Mouse (Mus musculus) CD4-positive, CD25-positive, alpha-beta regulatory T cell, adult 4 months (primary cell): ENCODE measurements around the gene Nedd9. TPM values are rescaled to one million over a fixed set of nuclear protein-coding genes. Genes with fewer than 3 reads are reported as not detected.

Experiments
- ATAC-seq: one replicate; pipeline ENCODE4 v1.8.0; 2017
- polyA plus RNA-seq, 2 experiments: library from polyadenylated mRNA; unstranded; fragments of 100-300 nt; shearing (Covaris generic); gene quantifications; one replicate each; pipeline ENCODE4 v1.2.1; 2017

The Nedd9 gene
- polyA plus RNA-seq, 2 experiments from 2014 or later, result 122 to 144 TPM

DNA sequence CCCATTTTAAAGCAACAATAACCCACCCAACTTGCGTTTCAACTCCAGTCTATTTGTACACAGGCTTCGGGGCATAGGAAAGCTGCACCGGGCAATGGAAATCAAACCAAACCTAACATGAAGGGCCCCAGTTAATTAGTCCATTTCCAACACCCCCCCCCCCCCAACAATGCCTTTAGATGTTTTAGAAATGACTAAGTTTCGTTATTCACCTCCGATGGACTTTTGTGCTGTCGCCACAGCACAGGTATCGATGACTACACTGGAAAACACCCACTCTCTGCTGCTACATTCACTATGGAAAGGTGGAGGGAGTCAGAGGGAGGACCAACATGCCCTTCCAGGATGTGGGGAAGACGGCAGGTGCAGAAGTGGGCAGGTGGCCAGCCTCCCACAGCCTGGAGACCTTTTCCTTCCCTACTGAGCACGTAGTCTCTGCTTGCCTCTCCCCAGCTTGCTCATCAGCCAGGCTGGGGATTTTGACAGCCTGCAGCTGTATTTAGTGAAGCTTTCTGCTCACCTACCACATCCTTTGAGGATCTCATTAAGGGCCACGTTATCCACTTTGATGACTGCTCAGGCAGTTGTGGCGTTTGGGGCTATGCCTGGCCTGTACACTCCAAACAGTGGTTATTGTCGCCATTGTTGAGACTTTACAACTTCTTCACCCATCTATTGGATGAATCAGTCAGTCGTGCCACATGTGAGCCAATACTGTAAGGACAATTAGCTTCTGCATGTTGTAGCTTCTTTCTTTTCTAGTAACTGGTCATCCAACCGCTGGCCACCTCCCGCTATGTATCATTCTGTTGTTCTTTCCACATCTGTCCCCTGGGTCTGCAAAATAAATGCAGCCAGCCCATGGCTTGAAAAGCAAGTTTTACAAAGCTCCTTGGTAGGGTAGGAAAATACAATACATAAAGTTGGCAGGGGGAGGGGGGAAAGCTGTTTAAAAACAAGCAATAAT, 33.7 kb downstream of the Nedd9 start:
- peak; percentile 76 for ATAC-seq

DNA sequence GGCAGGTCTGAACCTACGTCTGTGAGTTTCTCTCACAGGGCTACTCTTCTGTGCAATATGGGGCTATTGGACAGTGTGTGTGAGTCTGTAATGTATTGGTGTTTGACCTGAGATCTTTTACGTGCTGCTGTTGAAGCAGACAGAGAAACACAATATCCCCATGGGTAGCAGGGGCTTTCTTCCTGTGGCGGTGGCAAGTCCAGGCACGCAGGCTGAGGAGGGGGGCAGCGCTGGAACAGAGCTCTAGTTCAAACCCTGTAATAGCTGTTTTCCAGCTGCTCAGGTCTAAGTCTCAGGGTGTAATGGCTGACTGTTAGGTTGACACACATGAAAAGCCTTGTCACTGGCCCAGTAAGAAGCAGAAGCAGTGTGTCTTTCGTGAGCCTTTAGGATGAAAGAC, 36.3 kb downstream of the Nedd9 start:
- ATAC-seq, result no peak

DNA sequence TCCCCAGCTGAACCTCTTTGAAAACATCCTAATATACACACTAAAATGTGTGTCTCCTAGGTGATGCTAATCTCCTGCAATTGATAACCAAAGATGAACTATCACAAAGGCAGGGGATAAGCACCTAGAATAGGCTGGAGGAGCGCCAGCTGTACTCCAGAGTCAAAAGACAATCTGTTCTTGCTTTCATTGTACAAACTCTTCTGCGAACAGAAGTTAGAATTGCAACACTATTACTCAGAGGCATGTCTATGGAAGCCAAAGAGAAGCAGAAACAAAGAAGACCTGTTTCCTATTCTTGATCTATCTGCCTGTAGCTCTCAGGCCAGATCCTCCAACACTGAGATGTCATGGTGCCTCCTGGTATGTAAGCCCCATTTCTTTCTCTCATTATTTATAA, 38.0 kb downstream of the Nedd9 start:
- ATAC-seq, result no peak

DNA sequence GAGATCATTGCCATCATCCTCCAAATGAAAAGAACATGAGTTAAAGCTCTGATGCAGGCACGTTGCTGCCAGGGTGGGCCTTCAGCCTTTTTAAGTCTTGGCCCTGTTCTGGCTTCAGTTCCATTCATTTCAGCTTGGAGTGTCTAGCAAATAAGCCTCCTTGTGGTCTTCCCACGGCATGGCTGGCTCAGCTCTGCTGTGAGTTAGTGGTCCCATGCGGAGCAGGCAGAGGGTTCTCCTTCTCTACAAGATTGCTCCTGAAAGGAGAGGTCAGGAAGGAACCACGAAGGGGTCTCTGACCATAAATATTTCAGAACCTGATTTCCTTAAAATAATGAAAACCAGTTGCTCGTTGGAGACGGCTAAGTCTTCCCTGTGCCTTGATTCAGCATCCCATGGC, 40.0 kb downstream of the Nedd9 start:
- ATAC-seq, result no peak

DNA sequence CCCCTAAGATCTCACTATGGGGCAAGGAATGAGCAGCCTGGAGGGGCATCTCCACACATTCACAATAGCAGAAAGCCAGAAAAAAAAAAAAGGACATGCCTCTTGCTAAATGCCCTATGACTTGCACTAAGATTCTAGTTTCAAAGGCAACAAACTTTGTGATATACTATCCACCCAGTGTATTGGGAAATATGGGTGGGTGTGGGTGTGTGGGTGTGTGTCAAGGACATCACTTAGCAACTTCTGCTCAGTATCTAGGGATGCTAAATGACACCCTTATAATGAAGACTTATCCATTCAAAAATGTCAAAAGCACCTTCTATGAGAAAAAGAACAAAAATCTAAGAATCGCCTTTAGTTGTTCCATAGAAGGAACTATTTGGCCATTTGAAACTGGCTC, 40.6 kb downstream of the Nedd9 start:
- ATAC-seq, result no peak

DNA sequence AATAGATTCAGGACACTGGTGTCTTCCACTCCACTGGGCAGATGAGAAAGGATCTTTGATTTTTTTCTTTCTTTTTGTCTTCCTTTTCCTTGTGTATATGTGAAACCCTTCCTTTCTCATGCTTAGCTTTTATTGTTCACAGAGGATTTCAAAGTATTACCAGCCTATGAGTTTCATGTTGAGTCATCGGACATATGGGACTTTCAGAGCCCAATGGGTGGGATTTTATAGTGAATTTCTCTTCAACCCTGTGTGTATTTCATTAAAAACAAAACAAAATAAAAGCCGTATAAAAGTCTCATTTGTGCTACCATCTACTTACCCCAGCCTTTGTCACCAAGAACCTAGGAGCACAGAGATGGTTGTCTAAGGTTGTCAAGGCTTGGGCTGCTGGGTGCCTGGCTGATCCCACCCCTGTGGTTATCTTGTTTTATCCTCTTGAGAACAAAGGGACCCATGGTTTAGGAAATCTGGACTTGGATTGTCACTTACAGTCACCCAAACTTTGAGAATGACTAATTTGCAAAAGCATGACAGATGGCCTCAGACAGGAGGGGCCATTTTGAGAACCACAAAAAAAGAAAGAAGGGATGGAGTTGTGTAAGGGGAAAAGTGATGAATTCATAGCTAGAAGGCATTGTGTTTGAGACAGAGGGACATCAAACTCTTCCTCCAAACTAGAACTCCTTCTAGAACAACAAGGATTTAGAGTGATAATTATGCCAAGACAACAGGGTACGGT, 41.9 kb downstream of the Nedd9 start:
- ATAC-seq, result peak; percentile 47

DNA sequence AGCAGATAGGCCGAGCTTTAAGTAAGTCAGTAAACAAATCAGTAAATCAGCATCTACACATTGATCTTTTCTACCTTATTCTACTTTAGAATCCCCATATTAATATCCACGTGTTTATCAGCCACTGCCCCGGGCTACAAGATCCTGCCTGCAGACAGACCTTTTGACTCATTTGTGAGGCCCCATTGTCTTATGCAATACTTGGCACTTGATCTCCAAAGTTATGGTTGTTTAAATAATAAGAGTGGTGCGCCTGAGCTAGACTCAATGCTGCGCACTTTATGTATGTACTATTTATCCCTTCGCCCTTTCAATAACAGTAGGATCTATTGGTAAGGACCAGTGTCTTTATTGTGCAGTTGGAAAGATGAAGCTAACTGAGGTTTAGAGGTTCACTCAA, 42.9 kb downstream of the Nedd9 start:
- no peak for ATAC-seq

DNA sequence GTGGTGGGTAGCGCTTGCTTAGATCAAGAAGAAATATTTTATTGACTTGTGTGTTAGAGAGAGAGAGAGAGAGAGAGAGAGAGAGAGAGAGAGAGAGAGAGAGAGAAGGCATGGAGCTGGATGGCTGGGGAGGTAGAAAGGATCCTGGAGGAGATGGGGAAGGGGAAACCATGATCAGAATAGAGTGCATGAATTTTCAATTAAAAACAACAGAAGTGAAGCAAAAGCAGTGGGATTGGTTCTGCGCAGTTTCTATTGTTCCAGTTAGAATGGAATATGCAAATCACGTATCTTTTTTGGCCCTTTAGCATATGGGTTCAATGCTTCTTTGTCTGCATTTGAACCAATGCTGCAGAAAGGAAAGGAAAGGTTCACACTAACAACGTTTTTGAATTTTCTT, 45.0 kb downstream of the Nedd9 start:
- no peak for ATAC-seq

DNA sequence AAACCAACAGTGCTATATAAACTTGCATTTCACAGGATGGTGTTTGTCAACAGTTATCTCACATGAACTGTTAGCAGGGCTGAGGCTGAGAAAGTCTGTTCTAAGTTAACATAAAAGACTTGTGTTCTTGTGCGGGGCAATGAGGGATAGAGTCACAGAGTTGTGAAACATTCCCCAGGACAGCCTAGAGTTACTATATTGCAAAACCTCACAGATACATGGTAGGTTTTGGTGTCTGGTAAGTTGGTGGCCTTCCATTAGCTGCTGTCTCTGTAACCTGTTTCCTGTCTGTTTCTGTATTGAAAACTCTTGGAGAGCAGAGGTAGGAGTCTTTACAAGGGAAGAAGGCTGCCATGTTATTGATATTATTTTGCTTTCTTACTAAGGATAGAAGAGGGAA, 47.0 kb downstream of the Nedd9 start:
- ATAC-seq, result no peak

DNA sequence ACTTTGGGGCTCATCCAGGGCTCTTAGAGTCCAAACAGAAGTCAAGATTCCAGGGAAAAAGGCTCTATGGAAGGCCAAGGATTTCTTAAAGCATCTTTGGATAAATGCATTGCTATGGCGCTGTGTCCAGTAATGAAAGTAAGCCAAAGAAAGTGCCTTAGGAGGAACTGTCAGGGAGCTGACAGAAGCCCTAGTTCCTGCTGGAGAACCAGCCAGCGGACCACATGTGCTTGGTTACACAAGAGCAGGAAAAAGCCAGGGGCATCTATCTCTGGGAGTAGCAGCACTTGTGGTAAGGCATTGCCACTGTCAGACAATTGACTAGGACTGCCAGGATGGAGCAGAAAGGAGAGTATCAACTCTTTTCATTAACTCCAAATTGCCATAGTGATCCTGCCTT, 49.8 kb downstream of the Nedd9 start:
- ATAC-seq, result no peak

DNA sequence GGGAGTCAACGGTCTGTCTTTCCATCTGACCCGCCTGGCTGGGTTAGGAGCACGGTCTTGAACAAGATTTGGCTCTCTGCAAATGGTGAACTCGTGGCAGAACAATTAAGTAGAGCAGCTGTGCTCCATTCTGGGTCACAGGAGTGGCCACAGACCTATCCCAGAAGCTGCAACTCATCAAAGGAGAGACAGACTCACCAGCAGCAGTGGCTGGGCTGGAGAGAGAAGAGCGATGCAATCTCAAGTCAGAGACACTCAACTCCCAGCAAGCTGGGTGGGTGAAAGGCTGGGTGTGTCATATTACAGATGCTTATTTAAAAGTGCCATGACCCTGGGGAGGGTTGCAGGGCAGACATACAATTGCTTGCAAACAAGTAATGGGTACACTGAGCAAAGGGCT, 50.4 kb downstream of the Nedd9 start:
- ATAC-seq, result no peak

DNA sequence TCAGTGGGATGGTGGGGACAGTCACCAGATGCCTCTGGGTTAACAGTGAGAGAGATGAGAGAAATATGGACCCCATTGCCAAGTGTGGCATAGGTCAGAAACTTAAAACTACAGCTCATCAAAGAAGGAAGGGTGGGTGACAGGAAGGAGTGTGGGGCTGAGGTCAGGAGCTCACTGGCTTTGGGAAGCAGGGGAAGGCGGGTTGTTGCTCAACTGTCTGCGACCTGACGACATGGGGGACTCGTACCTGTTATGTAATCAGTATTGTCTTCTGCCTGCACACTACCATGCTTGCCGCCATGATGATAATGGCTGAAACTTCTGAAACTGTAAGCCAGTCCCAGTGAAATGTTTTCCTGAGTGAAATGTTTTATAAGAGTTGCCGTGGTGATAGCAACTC, 54.0 kb downstream of the Nedd9 start:
- no peak for ATAC-seq

DNA sequence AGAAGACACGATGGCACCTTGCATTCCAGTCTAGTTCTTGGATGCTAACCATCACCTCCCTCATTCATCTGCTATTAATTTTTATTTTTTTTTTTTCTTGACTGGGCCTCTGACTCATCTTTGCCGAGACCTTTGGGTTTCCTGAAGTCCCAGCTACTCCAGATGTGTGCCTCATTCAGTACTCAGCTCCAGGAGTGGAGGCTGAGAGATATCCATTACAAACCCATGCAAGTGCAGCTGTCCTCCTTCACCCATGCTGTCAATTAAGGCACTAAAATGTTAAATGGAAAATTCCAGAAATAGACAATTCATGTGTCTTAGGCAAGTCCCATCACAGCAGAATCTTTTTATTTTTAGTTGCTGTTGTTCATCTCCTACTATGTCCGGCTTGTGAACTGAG, 55.4 kb downstream of the Nedd9 start:
- ATAC-seq, result no peak

DNA sequence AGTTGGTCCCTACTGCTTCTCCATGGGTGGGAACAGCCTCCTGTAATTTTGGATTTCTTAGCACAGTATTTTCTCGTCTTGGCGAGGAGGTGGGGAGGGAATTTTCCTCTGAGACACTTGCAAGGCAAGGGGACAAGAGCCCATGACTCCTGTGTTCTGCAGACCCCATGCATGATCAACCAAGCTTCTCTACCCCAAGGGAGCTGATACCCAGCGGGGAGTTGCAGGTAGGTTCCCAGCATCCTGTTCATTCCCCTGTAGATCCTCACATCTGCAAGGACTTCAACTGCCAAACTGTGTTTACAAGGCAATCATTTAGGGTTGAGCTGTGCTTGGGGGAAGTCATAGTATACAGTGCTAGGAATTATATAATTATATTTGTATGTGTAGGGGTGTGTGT, 60.1 kb downstream of the Nedd9 start:
- ATAC-seq, result no peak

DNA sequence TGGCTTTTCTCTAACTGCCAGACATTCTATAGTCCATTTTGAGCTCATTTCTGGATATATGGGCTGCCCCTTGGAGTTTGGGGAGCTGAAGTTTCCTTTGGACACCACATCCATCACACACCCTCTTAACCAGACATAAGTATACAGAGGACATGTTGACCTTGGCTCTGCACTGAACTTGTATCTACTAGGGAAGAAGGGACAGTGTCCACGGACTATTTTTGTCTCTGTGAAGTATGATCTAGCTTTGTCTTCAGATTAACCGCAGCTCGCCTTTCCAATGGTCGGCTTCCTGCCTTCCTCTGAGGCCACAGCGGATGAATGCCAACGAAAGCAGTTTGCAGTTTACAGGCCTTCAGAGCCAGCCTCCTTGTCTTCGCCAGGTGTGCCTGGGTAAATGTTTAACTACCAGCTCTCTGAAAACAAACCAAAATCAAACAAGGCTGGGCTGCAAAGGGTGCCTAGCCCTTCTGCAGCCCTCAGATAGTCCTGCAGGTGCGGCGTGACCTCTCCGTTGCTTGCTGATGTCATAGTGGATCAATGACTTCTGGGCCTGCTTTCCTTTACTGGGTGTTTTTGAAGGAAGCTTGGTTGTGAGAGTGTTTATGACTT, 63.6 kb downstream of the Nedd9 start:
- ATAC-seq, result no peak

DNA sequence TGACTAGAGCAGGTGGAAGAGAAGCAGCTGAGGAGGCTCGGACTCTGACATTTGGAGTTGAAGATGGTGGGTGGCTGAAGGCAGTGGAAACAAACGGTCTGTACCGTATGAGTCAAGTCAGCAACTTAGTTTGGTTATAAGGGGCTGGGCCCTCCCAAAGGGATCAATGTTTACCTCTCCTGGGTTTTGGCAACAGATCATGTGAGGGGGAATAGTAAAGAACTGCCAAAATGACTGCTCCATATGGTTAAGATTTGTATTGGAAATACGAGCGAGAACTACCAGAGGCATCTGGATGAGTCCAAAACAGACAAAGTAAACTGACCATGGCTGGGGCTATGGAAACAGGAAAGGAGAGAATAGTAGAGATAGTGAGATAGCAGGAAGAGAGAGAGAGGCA, 64.6 kb downstream of the Nedd9 start:
- ATAC-seq, result no peak

DNA sequence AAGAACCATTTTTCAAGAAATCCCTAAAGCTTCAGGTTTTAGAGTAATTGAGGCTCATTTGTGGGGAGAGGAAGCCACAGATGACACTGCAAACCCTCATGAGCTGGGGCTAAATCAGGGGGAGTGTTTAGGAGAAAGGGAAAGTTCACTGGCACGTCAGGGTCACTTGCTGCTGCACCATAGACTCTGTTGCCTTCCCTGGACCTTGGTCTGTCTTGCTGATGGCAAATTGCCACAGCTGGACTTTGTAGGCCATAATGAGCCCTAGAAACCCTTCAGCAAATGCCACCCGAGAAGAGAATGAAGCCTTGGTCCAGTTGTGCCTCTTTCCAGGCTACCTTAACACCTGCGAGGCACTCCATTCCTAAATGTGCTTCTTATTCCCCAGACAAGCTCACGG, 66.8 kb downstream of the Nedd9 start:
- ATAC-seq, result no peak

DNA sequence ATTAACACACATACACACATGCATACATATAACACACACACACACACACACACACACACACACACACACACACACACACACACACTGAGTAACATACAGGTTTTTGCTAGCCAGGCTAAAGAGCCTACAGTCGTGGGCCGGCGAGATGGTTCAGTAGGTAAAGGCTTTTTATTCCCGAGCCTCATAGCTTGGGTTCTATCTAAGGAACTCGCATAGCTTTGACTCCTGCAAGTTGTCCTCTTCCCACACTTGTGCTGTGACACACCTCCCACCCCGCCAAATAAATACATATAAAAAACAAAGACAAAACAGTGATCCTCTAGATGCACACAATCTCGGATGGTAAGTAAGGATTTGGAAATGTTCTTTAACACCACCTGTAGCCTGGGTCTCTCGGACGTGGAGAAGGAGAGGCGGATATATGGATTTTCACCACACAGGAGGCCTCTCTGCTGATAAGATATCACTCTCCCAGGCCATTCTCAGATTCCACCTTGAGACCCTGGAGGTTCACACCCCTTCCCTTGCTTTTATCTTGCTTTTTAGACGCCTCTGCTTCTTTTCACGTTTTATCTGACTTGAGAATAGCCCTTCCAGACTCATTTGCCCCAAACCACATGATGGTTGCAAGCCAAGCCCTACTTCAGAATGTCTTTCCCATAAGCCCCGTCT, 68.8 kb downstream of the Nedd9 start:
- ATAC-seq, result no peak

DNA sequence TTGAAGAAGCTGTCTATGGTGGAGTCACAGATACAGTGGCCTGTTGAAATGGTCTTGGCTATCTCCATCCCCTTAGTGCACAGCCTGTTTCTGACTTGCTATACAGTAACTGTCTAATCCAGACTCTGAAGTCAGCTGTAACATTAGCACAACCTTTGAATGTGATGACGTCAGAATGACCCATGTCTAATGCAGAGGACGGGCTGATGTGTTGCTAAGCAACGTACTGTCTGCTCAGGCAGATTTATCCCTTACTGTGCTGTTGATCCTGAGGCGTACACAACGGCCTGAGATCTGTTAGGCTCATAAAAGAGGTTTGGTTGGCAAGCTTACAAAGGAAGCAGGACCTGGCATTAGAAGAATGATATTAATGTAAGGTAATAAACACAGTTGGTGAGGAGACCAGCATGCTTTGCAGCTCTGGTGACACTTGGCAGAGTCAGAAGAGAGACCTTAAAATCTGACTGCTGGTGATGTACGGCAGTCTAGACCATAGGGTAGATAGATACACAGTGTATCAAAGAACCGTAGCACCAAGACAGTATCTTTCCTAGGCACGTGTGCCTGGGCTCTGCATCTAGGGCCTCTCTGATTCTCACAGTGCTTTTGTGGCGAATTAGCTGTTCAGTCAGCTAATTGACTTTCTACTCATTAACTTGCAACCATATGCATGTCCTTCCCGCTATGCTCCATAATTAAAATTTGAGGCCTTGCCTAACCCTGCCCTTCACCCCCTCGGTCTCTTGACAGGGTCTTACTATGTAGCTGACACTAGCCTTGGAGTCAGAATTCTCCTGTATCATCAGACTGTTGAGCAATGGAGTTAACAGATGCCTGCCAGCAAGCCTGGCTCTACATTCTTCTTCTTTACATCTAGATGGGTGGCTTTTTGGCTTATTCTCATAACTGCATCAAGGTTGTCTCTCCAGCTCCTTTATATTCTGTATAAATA, 70.8 kb downstream of the Nedd9 start:
- no peak for ATAC-seq

DNA sequence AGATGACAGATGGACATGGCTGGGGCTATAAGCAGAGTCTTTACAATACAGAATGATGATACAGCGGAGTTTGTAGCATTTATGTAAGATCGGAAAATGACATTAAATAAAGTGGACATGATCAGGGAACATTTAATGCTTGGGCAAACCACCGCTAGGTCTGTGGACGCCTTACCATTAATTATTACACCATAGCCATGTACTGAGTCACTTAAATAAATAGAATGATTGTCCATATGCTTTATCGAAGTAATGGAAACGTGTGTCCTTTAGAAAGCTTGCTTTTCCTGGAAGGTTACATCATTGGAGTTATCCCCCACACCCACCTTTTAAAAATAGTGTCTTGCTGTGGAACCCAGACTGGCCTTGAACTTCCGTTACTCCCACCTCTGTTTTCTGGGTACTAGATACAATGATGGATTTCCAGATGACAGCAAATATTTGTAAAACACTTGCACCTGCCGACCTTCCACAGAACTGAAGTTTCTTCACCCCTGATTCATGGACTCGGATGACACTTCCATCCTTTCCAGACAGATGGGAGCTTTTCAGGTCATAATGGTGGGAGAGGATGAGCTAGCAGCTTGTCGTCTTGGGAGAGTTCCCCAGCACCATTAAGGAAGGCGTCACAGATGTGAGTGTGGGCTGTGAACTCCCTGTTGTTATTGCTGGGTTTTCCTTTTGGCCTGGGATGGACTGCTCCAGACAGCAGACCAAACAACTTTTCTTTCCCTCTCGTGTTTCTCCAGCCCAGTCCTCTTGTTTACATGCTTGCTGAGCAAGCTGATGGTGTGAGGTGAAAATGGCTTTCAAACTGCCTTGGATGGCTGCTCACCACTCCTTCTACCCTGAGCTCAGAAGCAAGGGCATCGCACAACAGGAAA, 76.7 kb downstream of the Nedd9 start:
- no peak for ATAC-seq

DNA sequence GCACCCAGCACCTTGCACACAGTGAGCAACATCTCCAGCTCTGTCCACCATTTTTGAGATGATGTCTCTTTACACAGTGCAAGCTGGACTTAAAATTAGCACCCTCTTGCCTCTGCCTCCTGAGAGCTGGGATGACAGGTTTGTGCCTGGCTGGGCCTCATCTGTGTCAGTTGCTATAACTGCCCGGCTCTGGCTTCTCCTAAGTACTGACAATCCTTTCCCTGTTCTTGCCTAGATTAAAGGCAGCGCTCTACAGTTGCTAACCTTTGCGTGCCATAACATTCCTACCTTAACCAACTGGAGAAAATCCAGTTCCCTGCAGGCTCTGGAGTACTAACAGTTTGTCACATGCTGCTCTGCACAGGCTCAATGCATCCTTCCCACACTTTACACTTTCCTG, 77.9 kb downstream of the Nedd9 start:
- no peak for ATAC-seq
